Mouse (Mus musculus): Measurements from ENCODE around the gene Gm14180.
"Not testable (repeated sequence)": the region's sequence is repeated elsewhere in the genome, so short reads cannot be mapped to it uniquely, and the experiment has no call there.

The Gm14180 gene

DNA sequence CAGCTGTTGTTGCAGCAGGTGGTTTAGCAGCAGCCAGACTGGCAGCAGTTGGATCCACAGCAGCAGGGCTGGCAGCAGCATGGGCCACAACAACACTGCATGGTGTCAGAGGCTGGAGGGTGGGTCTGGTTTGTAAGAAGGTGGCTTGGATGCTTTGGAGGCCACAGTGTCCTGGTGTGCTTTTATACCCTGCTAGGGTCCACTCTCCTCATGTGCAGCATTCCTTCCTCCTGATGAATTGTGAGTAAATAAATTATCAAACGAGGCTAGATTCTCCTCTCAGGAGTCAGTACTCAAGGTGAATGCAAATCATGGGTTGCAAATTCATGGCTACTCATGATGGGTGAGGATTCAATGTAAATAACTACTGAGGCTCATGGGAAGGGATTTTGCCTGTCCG is at the start of gene Gm14180:
Gene Gm14180, minus strand, starts transcription at position 101 of the 400 bp plus-strand sequence.
- no peak for DNase-seq (ENCODE audit: low read depth, low spot score)

DNA sequence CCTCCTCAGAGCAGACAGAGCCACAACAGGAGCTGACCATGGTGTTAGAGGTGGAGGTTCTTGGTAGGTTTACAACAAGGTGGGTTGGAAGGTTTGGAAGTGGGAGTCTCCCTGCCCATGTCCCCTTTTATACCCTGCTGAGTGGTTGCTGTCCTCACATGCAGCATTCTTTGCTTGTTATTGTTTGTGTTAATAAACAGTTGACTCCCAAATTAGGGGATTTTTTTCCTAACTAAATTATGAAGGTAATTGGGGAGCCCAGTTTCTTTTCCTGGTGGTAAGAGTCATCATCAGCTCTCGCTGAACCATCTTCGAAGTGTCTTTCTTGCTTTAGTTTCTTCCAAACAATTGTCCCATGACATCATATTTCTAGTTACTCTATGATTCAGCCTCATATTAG is 46.5 kb upstream of the Gm14180 start, which contains the start of gene Krtap4-8:
Gene Krtap4-8, minus strand, starts transcription at position 101 of the 400 bp plus-strand sequence.
- no peak for DNase-seq (ENCODE audit: low read depth, low spot score)

DNA sequence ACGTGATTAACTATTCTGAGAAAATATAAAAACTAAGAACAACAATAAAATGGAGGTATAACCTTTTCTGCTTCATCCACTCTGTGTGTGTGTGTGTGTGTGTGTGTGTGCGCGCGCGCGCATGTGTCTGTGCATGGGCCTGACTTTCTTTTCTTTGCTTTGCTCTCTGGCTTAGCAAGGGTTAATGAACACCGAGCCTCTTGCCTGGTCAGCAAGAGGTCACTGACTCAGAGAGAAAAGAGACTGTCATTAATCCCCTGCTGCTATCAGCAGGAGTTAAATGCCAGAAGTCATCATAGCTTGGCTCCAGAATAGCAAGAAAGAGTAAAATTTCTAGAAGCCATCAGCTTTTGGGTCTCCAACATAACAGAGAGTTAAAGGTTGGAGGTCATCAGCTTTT is 44.3 kb upstream of the Gm14180 start:
- DNase-seq (ENCODE audit: low read depth, low spot score), result no peak

DNA sequence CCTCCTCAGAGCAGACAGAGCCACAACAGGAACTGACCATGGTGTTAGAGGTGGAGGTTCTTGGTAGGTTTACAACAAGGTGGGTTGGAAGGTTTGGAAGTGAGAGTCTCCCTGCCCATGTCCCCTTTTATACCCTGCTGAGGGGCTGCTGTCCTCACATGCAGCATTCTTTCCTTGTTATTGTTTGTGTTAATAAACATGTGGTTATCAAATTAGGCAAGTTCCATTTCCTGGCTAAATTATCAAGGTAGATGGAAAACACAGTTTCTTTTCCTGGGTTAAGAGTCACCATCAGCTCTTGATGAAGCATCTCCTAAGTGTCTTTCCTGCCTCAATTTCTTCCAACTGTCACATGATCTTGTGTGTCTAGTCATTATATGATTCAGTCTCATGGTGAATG is 38.7 kb upstream of the Gm14180 start, which contains the start of gene Gm11595:
Gene Gm11595, minus strand, starts transcription at position 101 of the 400 bp plus-strand sequence.
- DNase-seq (ENCODE audit: low read depth, low spot score), result not testable (repeated sequence)

DNA sequence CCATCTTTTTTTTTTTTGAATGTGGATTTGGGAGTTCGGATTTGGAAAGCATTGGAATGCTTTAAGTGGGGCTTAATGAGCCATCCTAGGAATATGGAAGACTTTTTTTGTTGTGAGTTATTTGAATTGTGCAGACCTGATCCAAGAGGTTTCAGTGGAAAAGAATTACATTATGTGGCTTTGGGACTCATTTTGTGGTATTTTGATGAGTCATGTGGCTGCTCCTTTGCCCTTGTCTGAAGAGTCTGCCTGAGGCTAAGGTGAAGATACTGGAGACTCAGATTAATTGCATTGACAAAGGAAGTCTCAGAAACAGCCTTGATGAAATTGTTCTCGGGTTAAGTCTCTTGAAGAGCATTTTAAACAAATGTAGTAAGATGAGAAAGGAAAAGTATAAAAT is 34.3 kb upstream of the Gm14180 start:
- DNase-seq (ENCODE audit: low read depth, low spot score), result no peak

DNA sequence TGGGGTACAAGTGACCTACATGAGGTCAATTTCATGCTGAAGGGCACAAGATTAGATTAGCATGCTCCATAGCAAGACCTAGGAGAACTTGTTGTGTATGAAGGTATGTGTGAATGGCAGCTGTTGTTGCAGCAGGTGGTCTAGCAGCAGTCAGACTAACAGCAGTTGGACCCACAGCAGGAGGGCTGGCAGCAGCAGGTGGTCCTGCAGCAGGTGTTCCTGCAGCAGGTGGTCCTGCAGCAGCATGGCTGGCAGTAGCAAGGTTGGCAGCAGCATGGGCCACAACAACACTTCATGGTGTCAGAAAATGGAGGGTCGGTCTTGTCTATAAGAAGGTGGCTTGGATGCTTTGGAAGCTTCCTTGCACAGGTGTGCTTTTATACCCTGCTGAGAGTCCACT is 24.8 kb upstream of the Gm14180 start:
- DNase-seq (ENCODE audit: low read depth, low spot score), result no peak

DNA sequence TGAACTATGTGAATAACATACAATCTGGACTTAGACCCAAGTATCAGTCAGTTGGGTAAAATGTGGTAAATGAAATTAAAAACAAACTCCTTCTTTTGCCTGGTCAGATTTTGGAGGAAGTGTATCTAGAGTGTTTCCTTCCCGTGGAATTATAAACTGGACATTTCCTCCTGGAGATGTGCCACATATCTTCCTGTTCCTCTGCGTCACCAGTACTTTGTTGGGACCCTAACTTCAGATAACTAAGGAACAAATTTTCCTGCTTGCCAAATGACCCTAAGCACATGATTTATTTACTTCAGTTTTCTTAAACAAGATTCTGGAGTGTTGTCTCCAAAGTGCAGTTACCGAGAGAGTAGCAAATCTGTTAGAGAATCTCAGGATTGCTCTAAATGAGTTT is 9.9 kb upstream of the Gm14180 start:
- DNase-seq (ENCODE audit: low read depth, low spot score), result no peak

DNA sequence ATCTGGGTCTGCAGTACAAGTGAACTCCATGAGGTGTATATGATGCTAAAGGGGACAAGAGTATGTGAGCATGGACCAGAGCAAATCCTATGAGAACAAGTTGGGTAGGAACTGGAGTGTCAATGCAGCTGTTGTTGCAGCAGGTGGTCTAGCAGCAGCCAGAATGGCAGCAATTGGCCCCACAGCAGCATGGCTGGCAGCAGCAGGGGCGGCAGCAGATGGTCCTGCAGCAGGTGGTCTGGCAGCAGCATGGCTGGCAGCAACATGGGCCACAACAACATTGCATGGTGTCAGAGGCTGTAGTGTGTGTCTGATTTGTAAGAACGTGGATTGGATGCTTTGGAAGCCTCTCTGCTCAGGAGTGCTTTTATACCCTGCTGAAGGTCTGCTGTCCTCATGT is 10.0 kb downstream of the Gm14180 start:
- DNase-seq (ENCODE audit: low read depth, low spot score), result no peak

DNA sequence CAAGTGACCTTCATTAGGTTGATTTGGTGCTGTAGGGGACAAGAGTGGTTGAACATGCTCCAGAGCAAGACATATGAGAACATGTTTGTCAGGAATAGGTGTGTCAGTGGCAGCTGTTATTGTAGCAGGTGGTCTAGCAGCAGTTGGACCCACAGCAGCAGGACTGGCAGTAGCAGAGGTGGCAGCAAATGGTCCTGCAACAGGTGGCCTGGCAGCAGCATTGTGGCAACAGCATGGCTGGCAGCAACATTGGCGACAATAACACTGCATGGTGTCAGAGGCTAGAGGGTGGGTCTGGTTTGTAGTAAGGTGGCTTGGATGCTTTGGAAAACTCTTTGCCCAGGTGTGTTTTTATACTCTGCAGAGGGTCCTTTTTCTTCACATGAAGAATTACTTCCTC is 15.3 kb downstream of the Gm14180 start:
- DNase-seq (ENCODE audit: low read depth, low spot score), result no peak

DNA sequence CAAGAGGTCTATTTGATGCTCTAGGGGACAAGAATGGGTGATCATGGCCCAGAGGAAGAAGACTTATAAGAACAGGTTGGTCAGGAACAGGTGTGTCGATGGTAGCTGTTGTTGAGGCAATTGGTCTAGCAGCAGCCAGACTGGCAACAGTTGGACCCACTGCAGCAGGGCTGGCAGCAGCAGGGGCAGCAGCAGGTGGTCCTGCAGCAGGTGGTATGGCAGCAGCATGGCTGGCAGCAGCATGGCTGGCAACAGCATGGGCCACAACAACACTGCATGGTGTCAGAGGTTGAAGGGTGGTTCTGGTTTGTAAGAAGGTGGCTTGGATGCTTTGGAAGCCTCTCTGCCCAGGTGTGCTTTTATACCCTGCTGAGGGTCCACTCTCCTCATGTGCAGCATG is 43.6 kb downstream of the Gm14180 start, which contains the start of gene Gm14190:
Gene Gm14190, minus strand, starts transcription at position 278 of the 400 bp plus-strand sequence.
- DNase-seq (ENCODE audit: low read depth, low spot score), result no peak

DNA sequence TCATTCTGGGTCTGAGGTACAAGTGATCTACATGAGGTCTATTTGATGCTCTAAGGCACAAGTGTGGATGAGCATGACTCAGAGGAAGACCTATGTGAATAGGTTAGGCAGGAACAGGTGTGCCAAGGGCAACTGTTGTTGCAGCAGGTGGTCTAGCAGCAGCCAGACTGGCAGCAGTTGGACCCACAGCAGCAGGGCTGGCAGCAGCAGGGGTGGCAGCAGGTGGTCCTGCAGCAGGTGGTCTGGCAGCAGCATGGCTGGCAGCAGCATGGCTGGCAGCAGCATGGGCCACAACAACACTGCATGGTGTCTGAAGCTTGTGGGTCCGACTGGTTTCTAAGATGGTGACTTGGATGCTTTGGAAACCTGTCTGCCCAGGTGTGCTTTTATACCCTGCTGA is 48.9 kb downstream of the Gm14180 start:
- not testable (repeated sequence) for DNase-seq (ENCODE audit: low read depth, low spot score)

Data from ZHBTc4 (cell line).